ENCODE assay signal across 9 mouse cellular contexts in the genomic region with DNA sequence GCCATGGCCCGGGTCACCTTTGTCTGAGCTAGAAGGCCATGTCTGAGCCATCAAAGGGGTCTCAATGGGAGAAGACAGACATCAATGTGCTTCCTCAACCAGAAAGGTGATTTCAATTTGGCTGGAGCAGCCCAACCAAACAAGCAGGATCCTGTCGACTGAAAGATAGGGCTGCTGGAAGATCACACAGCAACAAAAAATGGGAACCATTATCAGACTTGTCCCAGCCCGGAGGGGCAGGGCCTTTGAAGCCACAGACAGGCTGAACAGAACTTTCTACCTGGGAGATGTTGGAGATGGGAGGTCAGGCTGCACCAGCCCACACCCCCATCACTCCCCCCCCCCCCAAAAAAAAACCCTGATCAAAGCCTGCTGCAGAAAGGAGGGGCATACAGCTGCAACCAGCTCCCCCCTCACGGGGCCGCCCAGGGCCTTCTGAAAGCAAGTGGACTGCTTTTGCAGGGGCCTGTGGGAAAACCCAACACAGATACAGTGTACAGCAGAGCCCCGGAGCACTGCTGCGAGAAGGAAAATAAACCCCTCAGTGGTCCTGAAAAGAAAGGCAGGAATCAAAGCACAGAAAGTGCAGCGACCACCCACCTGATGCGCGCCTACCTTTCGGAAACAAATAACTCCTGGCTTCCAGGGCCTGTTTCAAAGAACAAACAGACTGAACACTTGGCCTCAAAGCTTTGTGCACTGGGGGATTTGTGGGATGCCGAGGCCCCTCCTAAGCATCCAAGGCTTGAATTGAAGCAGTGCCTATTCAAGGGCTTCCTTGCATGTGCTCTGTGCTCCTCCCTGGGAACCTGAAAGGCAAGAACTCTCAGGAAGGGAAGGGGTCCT.
DNase-seq lines count a peak whose midpoint lies in the region; ATAC-seq and TF ChIP-seq lines count a peak whose summit lies in the region.
"Had no signal": no experiment of that assay in that cellular context is flagged by ENCODE, and none has a peak within 500 bp of the region (broad histone marks: within the 10 kb centered on the region; RNA-seq: fewer than 3 reads in every experiment).

No protein-coding gene starts in this region.

- WGBS in heart, embryonic 12.5 days = 67% methylated on average over 12 of the region's 12 CpGs
- 74% methylated on average over 12 of the region's 12 CpGs for WGBS in thymus, adult 2 months
- 67% methylated on average over 12 of the region's 12 CpGs for WGBS in liver, embryonic 11.5 days
- WGBS in stomach, postnatal 0 days = 65% methylated on average over 12 of the region's 12 CpGs

- H3K4me3 ChIP-seq in heart, embryonic 12.5 days = no peak overlapping the region
- H3K4me3 ChIP-seq in thymus, adult 2 months (ENCODE audit: control insufficient read depth, insufficient read depth, low read length) = no peak overlapping the region
- H3K4me3 ChIP-seq in liver, embryonic 11.5 days (ENCODE audit: low read depth, low read length) = no peak overlapping the region
- no peak overlapping the region for H3K4me3 ChIP-seq in stomach, postnatal 0 days (ENCODE audit: low read depth, low read length)

- DNase-seq in heart, postnatal 4 days = no peak
- DNase-seq in thymus, adult 2 months = no peak
- DNase-seq in thymus, postnatal 4 days = no peak
- no peak for DNase-seq in liver, embryonic 11.5 days (ENCODE audit: low spot score)
- no peak for DNase-seq in stomach, postnatal 0 days (ENCODE audit: low spot score)
- DNase-seq in thymus, postnatal 25 days = no peak
- no peak for DNase-seq in gastrocnemius, postnatal 10 days

- no peak for TF ChIP-seq EP300 in stomach, postnatal 0 days (optimal IDR thresholded peaks at IDR 0.05)

- no peak for ATAC-seq in heart, embryonic 12.5 days (ENCODE audit: insufficient number of reproducible peaks, low FRiP score)
- ATAC-seq in liver, embryonic 11.5 days (replicated peaks; ENCODE audit: low FRiP score) = no peak
- no peak for ATAC-seq in stomach, postnatal 0 days (ENCODE audit: low FRiP score, low TSS enrichment)

- peak overlapping the region; percentile 86 for H3K27ac ChIP-seq in heart, embryonic 12.5 days (ENCODE audit: poor library complexity, severe bottlenecking)
- peak overlapping the region; percentile 25; the same call in 1 of the 2 replicates for H3K27ac ChIP-seq in thymus, adult 2 months (ENCODE audit: control insufficient read depth, insufficient read depth, low read length)
- peak overlapping the region; percentile 77 for H3K27ac ChIP-seq in liver, embryonic 11.5 days (ENCODE audit: low read depth, low read length)
- H3K27ac ChIP-seq in stomach, postnatal 0 days (replicated peaks) = 0 out of 2 replicates have a peak overlapping the region, but pooled peaks have one; percentile 2

- H3K9me3 ChIP-seq in heart, embryonic 12.5 days (replicated peaks) = no peaks in the 10 kb centered on the region
- no peaks in the 10 kb centered on the region for H3K9me3 ChIP-seq in liver, embryonic 11.5 days (ENCODE audit: control insufficient read depth, low read length)
- H3K9me3 ChIP-seq in stomach, postnatal 0 days (ENCODE audit: control insufficient read depth, low read length) = no peaks in the 10 kb centered on the region
- H3K9me3 ChIP-seq: megakaryocyte, embryonic 14.5 days had no signal

- no peak overlapping the region for H3K9ac ChIP-seq in heart, embryonic 12.5 days
- H3K9ac ChIP-seq in liver, embryonic 11.5 days (ENCODE audit: low read depth, low read length) = peak overlapping the region; percentile 35; the same call in 1 of the 2 replicates
- no peak overlapping the region for H3K9ac ChIP-seq in stomach, postnatal 0 days (ENCODE audit: low read length)

- no peak overlapping the region for H3K4me2 ChIP-seq in heart, embryonic 12.5 days
- H3K4me2 ChIP-seq in liver, embryonic 11.5 days = no peak overlapping the region
- no peak overlapping the region for H3K4me2 ChIP-seq in stomach, postnatal 0 days (replicated peaks; ENCODE audit: low read depth)

- H3K27me3 ChIP-seq in heart, embryonic 12.5 days (replicated peaks) = no peaks in the 10 kb centered on the region
- H3K27me3 ChIP-seq in thymus, adult 2 months (ENCODE audit: control insufficient read depth, insufficient read depth, low read length) = no peaks in the 10 kb centered on the region
- no peaks in the 10 kb centered on the region for H3K27me3 ChIP-seq in liver, embryonic 11.5 days (replicated peaks; ENCODE audit: control insufficient read depth, insufficient read depth, low read length)
- no peaks in the 10 kb centered on the region for H3K27me3 ChIP-seq in stomach, postnatal 0 days (ENCODE audit: control insufficient read depth, insufficient read depth, low read length)

- peaks cover 70% of the 10 kb centered on the region for H3K4me1 ChIP-seq in heart, embryonic 12.5 days (replicated peaks)
- peaks cover 52% of the 10 kb centered on the region for H3K4me1 ChIP-seq in thymus, adult 2 months (replicated peaks; ENCODE audit: control insufficient read depth, insufficient read depth, low read length)
- H3K4me1 ChIP-seq in liver, embryonic 11.5 days (replicated peaks; ENCODE audit: control insufficient read depth, insufficient read depth, low read length) = peaks cover 56% of the 10 kb centered on the region
- peaks cover 11% of the 10 kb centered on the region for H3K4me1 ChIP-seq in stomach, postnatal 0 days (replicated peaks; ENCODE audit: control insufficient read depth, insufficient read depth)

- H3K36me3 ChIP-seq in heart, embryonic 12.5 days = no peaks in the 10 kb centered on the region
- no peaks in the 10 kb centered on the region for H3K36me3 ChIP-seq in thymus, adult 2 months (ENCODE audit: control insufficient read depth, insufficient read depth, low read length)
- no peaks in the 10 kb centered on the region for H3K36me3 ChIP-seq in liver, embryonic 11.5 days (ENCODE audit: control insufficient read depth, insufficient read depth, low read length)
- H3K36me3 ChIP-seq in stomach, postnatal 0 days (ENCODE audit: control insufficient read depth, insufficient read depth, low read length) = no peaks in the 10 kb centered on the region

- no peak for TF ChIP-seq POLR2A in thymus, adult 2 months (IDR thresholded peaks at IDR 0.05; ENCODE audit: control insufficient read depth, extremely low read depth, insufficient read depth, low read length, poor library complexity)

- TF ChIP-seq CTCF in thymus, adult 2 months (IDR thresholded peaks at IDR 0.05; ENCODE audit: borderline replicate concordance, control insufficient read depth, extremely low read depth, insufficient read depth, low read length, poor library complexity) = no peak
- no peak for TF ChIP-seq CTCF in stomach, postnatal 0 days (IDR thresholded peaks at IDR 0.05; ENCODE audit: low read depth)

Comparison
In these comparisons a context has a peak if more than half of its experiments do, and no peak if none do; other contexts are left out.
1. H3K27ac ChIP-seq: peak in every context shown above with its lines; median percentile 86 in heart, embryonic 12.5 days; 77 in liver, embryonic 11.5 days; 25 in thymus, adult 2 months; 2 in stomach, postnatal 0 days.